Mouse (Mus musculus) lung, embryonic 14.5 days (tissue): ENCODE results near the gene Ppp1ca. TPM values are rescaled to one million over a fixed set of nuclear protein-coding genes. Genes with fewer than 3 reads are reported as not detected.

ENCODE experiments used
- ATAC-seq: fragments of 200-750 bp; cut with Nextera tagmentation; 2 replicates; pipeline ENCODE4 v1.8.0; 2017; ENCODE audit warnings: mild to moderate bottlenecking, moderate TSS enrichment, moderate library complexity; ENCODE audit not compliant: insufficient read depth
- DNase-seq: peaks from one replicate; pipeline ENCODE4 v3.0.0-alpha.2; 2015
- H3K27ac ChIP-seq: fragments of 300-500 bp; sonication (generic); 2 replicates; pipeline ENCODE4 v1.5.1; 2014; ENCODE audit warnings: low read depth, mild to moderate bottlenecking, moderate library complexity
- H3K27me3 ChIP-seq: fragments of 300-500 bp; sonication (generic); 2 replicates; pipeline ENCODE4 v1.6.1; 2014; ENCODE audit warnings: low read length, control low read depth; ENCODE audit not compliant: insufficient read depth
- H3K36me3 ChIP-seq: fragments of 300-500 bp; sonication (generic); 2 replicates; pipeline ENCODE4 v1.6.1; 2014; ENCODE audit warnings: control low read depth; ENCODE audit not compliant: insufficient read depth
- H3K4me1 ChIP-seq: fragments of 300-500 bp; sonication (generic); 2 replicates; pipeline ENCODE4 v1.6.1; 2014; ENCODE audit warnings: antibody characterized with exemption, control low read depth; ENCODE audit not compliant: insufficient read depth
- H3K4me2 ChIP-seq: fragments of 300-500 bp; sonication (generic); 2 replicates; pipeline ENCODE4 v1.6.1; 2014; ENCODE audit warnings: mild to moderate bottlenecking
- H3K4me3 ChIP-seq: fragments of 300-500 bp; sonication (generic); 2 replicates; pipeline ENCODE4 v1.5.1; 2014; ENCODE audit warnings: low read depth, low read length
- H3K9ac ChIP-seq: fragments of 300-500 bp; sonication (generic); 2 replicates; pipeline ENCODE4 v1.6.1; 2014
- H3K9me3 ChIP-seq: fragments of 300-500 bp; sonication (generic); 2 replicates; pipeline ENCODE4 v1.6.1; 2016; ENCODE audit warnings: low read depth, low read length, control low read depth
- CTCF ChIP-seq: IDR thresholded peaks from 2 replicates; pipeline ENCODE4 v1.5.1; 2016; ENCODE audit warnings: antibody characterized with exemption, low read depth
- WGBS: fragments of 180-500 bp; shearing (Covaris S2); extraction: QIAGEN DNeasy Blood & Tissue Kit; methylation state at CpG from one replicate; pipeline ENCODE4 v1.1.7; 2014; 5-methylcytosine and 5-hydroxymethylcytosine counted together
- polyA plus RNA-seq: library from polyadenylated mRNA; unstranded; fragments of >200 nt; fragmentation: Nextera tagmentation; extraction: Ambion mirVana; gene quantifications from 2 replicates; pipeline ENCODE4 v1.2.1, GENCODE M21; 2014

Ppp1ca gene
- polyA plus RNA-seq, 1 experiment from 2014 or later: 994 TPM

GRCm38 (mm10) chr19:4171393-4172290 is 20.2 kb upstream of the Ppp1ca start:
- Histone ChIP-seq H3K9ac (no peak overlapping the region; the same call in 1 of the 2 replicates), H3K4me3 (no peak overlapping the region), H3K36me3 (no peaks in the 10 kb centered on the region), H3K27me3 (no peaks in the 10 kb centered on the region), H3K27ac (peak overlapping the region; percentile 24; the same call in 1 of the 2 replicates), H3K4me1 (peaks cover 3% of the 10 kb centered on the region; the same call in 1 of the 2 replicates), H3K4me2 (no peak overlapping the region), H3K9me3 (no peaks in the 10 kb centered on the region)
- no peak for DNase-seq
- no peak for ATAC-seq
- TF ChIP-seq CTCF: no peak
- WGBS: 53% methylated on average over 13 of the region's 13 CpGs

GRCm38 (mm10) chr19:4172925-4173324 is 18.9 kb upstream of the Ppp1ca start:
- Histone ChIP-seq H3K36me3 (no peaks in the 10 kb centered on the region), H3K4me1 (peaks cover 3% of the 10 kb centered on the region; the same call in 1 of the 2 replicates), H3K9me3 (no peaks in the 10 kb centered on the region), H3K4me3 (no peak overlapping the region), H3K27ac (no peak overlapping the region), H3K4me2 (no peak overlapping the region), H3K9ac (no peak overlapping the region), H3K27me3 (no peaks in the 10 kb centered on the region)
- no peak for ATAC-seq
- WGBS: 52% methylated on average over 11 of the region's 11 CpGs
- DNase-seq: no peak
- no peak for TF ChIP-seq CTCF

- H3K36me3 ChIP-seq: no peaks in the 10 kb centered on the region
- no peaks in the 10 kb centered on the region for H3K9me3 ChIP-seq
- 3% methylated on average over 11 of the region's 11 CpGs for WGBS
- H3K27ac ChIP-seq: no peak within 1 kb of the TSS
- ATAC-seq: peak; percentile 64
- DNase-seq: peak; percentile 52
- H3K4me3 ChIP-seq: no peak within 1 kb of the TSS
- peaks cover 3% of the 10 kb centered on the region; the same call in 1 of the 2 replicates for H3K4me1 ChIP-seq
- H3K4me2 ChIP-seq: peak within 1 kb of the TSS; percentile 51
- H3K9ac ChIP-seq: peak within 1 kb of the TSS; percentile 32; the same call in 1 of the 2 replicates
- no peaks in the 10 kb centered on the region for H3K27me3 ChIP-seq
- no peak for TF ChIP-seq CTCF
Observed at GRCm38 (mm10) chr19:4175368-4175947, 16.4 kb upstream of the Ppp1ca start, which contains the start of gene Carns1. Gene Carns1, minus strand, starts transcription at chr19:4175479.

- WGBS: 82% methylated on average over 7 of the region's 7 CpGs
- ATAC-seq: no peak
- Histone ChIP-seq H3K27me3 (no peaks in the 10 kb centered on the region), H3K9me3 (no peaks in the 10 kb centered on the region), H3K4me2 (no peak overlapping the region), H3K36me3 (no peaks in the 10 kb centered on the region), H3K4me3 (no peak overlapping the region), H3K4me1 (no peaks in the 10 kb centered on the region; the same call in 1 of the 2 replicates), H3K27ac (no peak overlapping the region), H3K9ac (no peak overlapping the region)
- no peak for TF ChIP-seq CTCF
- no peak for DNase-seq
Observed at GRCm38 (mm10) chr19:4180411-4180810, 11.5 kb upstream of the Ppp1ca start.

GRCm38 (mm10) chr19:4181892-4182291 is 10.0 kb upstream of the Ppp1ca start:
- Histone ChIP-seq H3K27ac (no peak overlapping the region), H3K4me1 (no peaks in the 10 kb centered on the region), H3K9ac (no peak overlapping the region), H3K9me3 (no peaks in the 10 kb centered on the region), H3K36me3 (no peaks in the 10 kb centered on the region), H3K27me3 (no peaks in the 10 kb centered on the region), H3K4me2 (no peak overlapping the region), H3K4me3 (no peak overlapping the region)
- WGBS: 30% methylated on average over 3 of the region's 3 CpGs
- no peak for TF ChIP-seq CTCF
- peak; percentile 38; the same call in 1 of the 2 replicates for ATAC-seq
- DNase-seq: peak; percentile 78

GRCm38 (mm10) chr19:4183689-4184088 is 8.2 kb upstream of the Ppp1ca start:
- Histone ChIP-seq H3K27ac (no peak overlapping the region), H3K9me3 (no peaks in the 10 kb centered on the region), H3K4me2 (no peak overlapping the region), H3K9ac (no peak overlapping the region), H3K4me1 (no peaks in the 10 kb centered on the region), H3K36me3 (no peaks in the 10 kb centered on the region), H3K27me3 (no peaks in the 10 kb centered on the region), H3K4me3 (no peak overlapping the region)
- ATAC-seq (no peak), DNase-seq (no peak)
- TF ChIP-seq CTCF: no peak
- WGBS: 83% methylated on average over 2 of the region's 2 CpGs
